Mouse (Mus musculus) retina, postnatal 1 day (tissue): ENCODE data around the gene Cd69.

Experiments used
- DNase-seq: peaks from one replicate; pipeline ENCODE4 v3.0.0-alpha.2; 2012

Cd69 gene

GRCm38 (mm10) chr6:129245793-129246192, 29.4 kb downstream of the Cd69 start:
- no peak for DNase-seq

DNA sequence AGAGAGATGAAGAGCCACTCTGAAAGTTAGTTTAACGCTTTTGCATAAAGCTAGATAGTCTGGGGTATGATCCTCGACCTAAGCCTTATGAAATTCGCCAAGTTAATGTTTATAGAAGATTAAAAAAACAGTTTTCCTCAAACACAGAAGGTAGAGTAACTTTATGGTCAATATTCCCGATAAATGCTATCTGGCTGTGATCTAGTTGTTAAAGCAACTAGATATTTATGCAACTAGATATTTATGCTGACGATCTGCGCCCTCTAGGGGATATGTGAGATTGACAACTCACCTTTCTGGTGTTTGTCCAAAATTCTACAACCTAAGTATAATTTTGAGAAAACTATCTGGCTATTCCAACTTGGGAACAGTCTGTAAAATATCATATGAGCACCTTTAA, 33.3 kb downstream of the Cd69 start:
- DNase-seq = no peak

GRCm38 (mm10) chr6:129241471-129241870, 33.8 kb downstream of the Cd69 start:
- DNase-seq = no peak

- DNase-seq = no peak
Observed at GRCm38 (mm10) chr6:129239564-129240248, 35.5 kb downstream of the Cd69 start.

DNA sequence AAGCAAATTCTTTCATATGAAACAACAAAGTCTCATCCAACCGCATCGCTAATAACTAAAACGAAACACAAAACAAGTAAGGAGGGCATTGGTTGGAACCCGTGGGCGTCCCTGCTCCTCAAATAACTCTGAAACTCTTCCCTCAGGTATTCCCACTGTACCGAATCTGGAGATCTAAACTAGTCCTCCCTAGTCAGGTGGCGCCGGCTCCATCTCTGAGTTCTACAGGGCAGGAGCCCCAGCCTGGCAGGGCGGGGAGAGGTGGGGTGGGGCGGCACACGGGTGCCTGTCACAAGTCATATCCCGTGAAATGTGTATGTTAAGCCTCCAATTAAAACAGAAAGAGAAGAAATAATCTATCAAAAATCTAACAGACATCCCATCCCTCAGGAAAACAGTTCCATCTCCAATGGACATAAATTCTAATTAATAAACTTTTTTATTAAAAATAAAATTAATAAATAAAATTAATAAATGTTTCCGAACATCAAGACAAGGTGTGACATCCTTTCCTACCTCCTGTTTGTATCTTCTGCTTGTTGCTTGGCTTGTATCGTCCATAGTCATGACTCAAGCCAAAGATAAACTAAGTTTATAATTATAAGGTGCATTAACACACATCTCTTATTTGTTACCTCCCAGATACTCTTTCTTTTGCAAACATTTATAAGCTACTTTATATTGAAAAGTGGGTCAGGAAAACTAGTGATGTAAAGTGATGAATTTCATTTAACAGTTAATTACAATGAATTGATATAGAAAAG, 36.8 kb downstream of the Cd69 start:
- DNase-seq = no peak

- DNase-seq = peak; percentile 79
Observed at GRCm38 (mm10) chr6:129237350-129238274, 37.6 kb downstream of the Cd69 start.

DNA sequence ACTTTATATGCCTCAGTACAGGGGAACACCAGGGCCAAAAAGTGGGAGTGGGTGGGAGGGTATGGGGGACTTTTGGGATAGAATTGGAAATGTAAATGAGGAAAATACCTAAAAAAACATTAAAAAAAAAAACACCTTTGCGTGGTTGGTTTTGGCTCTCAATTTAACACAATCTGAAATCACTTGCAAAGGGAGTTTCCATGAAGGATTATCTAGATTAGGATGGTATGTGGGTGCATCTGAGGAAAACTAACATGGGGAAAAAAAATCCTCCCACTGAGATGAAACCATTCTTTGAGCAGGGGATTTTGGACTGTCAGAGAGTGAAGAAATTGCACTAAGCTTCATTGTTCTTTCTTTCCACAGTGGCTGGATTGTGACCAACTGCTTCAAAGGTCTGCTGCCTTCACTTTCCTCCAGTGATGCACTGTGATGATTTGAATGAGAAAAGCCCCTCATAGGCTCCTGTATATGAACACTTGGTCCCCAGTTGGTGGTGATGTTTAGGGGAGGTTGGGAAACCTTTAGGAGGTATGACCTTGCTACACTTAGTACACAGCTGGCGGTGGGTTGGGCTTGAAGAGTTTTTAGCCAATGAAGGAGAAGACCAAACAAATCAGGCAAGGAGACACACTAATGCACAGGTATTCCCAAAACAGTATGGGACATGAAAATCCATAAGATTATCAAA, 38.4 kb downstream of the Cd69 start:
- DNase-seq = no peak

DNA sequence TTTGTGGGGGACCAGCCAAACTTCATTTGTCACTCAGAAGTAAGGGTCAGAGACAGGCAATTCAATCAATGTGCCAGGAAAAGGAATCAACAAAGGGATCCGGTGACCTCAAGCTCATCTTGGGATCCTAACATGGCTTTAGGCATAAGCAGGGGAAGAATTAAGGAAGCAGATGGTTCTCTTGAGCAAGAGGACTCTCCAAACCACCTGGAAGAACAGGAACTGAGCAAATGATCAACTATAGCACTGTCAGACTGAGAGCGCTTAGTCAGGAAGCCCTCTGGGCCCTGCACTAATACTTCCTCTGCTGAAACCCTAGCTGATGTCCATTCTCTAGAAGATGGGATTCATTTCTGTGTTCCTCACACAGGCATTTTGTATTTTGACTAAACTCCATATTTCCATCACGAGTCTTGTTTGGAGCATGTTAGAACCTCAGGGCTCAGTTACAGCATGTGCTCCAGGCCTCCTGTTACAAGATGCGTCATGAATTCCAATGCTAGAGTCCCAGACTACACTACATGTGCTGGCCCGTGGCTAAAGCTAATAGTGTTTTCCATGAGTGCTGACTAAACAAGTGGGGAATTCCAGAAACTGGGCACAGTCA, 39.3 kb downstream of the Cd69 start:
- DNase-seq = no peak

GRCm38 (mm10) chr6:129234456-129235360, 40.5 kb downstream of the Cd69 start:
- no peak for DNase-seq

GRCm38 (mm10) chr6:129233955-129234369, 41.3 kb downstream of the Cd69 start:
- DNase-seq = no peak

DNA sequence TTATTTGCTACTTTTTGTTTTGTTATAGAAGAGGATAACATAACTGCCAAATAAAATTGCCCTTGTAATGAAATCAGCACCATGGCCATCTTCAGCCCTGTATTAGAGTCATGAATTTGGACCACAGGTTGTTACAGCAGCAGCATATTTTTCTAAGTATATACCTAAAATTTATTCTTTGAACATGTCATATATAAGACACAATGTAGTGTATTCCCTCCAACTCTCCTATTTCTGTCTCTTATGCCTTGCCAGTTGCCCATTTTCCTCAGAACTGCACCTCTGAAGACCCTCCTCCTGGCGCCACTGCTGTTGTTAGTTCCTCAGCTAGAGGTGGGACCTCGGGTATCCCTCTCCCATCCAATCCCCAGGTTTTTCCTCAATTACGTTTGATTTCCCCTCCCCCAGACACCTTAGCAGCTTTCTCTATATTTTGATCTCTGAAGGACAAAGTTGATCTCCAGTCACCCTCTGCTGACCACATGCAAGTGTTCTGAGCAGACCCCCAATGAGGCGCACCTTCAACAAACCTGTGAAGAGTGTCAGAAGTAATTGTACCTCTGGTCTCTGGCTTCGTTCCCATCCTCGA, 41.8 kb downstream of the Cd69 start:
- DNase-seq = no peak

GRCm38 (mm10) chr6:129232842-129233205, 42.4 kb downstream of the Cd69 start:
- no peak for DNase-seq

- no peak for DNase-seq
Observed at GRCm38 (mm10) chr6:129232005-129232841, 43.0 kb downstream of the Cd69 start.

- DNase-seq = no peak
Observed at GRCm38 (mm10) chr6:129229774-129230578, 45.3 kb downstream of the Cd69 start.

DNA sequence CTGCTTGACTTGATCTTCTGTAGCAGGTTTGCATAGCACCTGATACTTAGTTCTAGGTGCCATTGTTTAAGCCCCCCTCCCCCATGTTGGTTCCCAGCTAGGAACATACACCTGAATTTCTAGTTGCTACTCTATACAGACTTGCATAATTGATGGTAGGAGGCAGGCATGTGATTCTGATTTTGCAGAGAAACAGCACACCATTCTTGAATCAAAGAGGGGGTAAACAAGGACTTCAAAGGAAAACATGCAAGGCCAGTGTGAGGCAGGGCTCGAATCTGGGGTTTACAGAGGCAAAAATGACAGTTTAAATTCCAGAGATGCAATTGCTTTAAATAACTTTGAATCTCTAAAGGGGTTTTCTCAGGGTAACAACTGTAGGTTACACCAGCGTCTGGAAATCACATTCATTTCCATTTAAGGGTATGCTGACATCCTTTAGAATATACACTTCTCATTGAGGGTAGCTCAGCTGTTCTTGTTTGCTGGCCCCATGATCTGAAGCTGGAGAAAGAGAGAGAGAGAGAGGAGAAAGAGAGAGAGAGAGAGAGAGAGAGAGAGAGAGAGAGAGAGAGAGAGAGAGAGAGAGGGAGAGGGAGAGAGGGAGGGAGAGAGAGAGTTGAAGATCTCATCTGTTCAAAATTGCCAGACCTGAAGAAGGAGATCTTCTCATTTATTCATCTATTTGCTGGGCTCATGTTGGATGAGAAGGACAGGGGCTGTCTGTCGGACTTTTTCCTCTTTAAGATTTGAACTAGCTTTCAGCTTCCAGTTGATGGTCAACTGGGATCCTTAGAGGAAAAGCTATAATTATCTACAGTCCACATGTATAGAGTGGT, 46.1 kb downstream of the Cd69 start:
- no peak for DNase-seq

DNA sequence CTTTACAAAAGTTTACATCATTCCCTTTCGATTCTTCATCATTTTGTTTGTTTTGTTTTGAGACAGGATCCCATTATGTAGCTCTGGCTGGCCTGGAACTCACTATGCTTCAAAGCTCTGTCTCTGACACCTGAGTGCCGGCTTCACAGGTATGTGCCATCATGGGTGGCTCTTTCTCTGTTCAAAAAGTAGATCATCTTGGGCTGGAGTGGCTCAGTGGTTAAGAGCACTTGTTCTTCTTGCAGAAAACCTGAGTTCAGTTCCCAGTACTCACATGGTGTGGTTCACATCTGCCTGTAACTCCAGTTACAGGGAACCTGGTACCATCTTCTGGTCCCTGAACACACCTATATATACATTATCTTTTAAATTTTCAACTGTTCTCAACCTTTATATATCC, 50.2 kb downstream of the Cd69 start:
- DNase-seq = no peak

DNA sequence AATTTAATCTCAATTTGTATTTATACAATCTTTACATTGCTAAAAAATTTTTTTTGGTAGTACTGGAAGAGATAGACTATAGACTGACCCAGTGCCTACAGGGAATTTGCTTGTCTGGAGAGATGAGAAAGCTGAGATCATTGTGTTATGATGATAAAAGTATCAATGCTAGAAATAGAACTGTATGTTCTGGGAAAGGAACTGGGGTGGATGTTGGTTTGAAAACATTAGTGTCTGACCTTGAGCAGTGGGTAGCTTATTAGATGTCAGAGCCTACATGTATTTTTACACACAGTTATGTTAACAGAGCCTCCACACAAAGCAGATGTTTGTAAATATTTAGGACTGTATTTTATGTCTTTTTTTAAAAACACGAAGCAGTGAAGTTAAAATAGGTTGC, 51.1 kb downstream of the Cd69 start:
- DNase-seq = no peak

- no peak for DNase-seq
Observed at GRCm38 (mm10) chr6:129223611-129224010, 51.6 kb downstream of the Cd69 start.
